Mouse (Mus musculus) common myeloid progenitor, adult 5-6 weeks (primary cell): Measurements from ENCODE around the gene Tdp2. TPM values are rescaled to one million over a fixed set of nuclear protein-coding genes. Genes with fewer than 3 reads are reported as not detected.
"Not testable (repeated sequence)": the region's sequence is repeated elsewhere in the genome, so short reads cannot be mapped to it uniquely, and the experiment has no call there.

Source experiments
- ATAC-seq: replicated peaks from 2 replicates; pipeline ENCODE4 v1.8.0; 2016; ENCODE audit warnings: low read depth, mild to moderate bottlenecking, moderate TSS enrichment, inconsistent platforms; ENCODE audit not compliant: poor library complexity, severe bottlenecking
- total RNA-seq: library from RNA; stranded (forward); fragments of 200-1000, 187-1606 nt; gene quantifications from 2 replicates; pipeline ENCODE4 v1.2.3, GENCODE M21; 2017

Gene Tdp2
- total RNA-seq, 1 experiment from 2014 or later: 70.6 TPM

DNA sequence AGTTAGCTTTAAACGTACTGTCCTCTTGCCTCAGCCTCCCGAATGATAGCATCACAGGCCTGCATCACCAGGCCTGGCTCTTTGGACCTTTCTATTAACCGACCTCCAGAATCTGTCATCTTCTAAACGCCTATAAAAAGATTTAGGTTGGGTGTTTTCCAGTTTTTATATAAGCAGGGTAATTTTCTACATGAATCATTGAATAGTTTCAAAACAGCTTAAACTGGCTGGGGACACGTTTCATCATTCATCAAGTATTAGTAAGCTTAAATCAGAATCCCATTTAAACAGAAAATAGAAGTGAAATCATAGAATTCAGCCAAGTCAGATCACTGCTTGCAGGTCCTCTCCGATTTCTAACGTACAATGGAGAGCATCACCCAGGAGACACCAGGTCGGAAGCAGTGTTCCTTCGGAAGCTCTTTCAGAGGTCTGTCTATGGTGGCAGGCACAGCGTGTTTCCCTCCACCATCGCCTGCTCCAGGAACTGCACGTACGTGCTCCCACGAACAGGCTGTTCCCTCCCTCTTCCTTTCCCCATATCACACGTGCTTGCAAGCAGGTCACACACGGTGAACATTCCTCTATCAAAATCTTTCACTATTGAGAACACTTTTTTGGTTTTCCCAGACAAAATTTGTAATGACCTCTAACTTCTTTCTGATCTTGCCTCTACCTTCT lies 8.7 kb upstream of the Tdp2 start:
- no peak for ATAC-seq

DNA sequence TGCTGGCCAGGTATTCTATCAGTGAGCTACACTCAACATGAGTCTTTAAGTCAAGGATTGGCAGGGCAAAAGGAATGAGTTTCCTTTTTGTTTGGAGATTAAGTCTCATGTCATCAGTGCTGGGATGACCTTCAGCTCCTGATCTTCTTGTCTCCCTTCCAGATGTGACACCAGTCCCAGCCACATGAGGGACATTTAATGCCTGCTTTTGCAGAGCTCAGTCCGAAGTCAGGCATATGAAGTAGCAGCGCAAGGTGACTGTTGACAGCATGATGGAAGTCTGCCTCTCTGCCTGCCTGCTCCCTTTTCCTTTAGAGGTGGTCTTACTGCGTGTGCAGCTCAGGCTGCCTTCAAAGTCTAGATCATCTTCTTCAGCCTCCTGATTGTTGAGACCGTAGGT lies 6.8 kb upstream of the Tdp2 start:
- no peak for ATAC-seq

- ATAC-seq: no peak
Measured at GRCm38 (mm10) chr13:24825587-24825986, 5.9 kb upstream of the Tdp2 start.

GRCm38 (mm10) chr13:24826116-24826515 lies 5.4 kb upstream of the Tdp2 start:
- no peak for ATAC-seq

- peak; percentile 28 for ATAC-seq
Measured at GRCm38 (mm10) chr13:24830756-24831352, 625 bp upstream of the Tdp2 start.

DNA sequence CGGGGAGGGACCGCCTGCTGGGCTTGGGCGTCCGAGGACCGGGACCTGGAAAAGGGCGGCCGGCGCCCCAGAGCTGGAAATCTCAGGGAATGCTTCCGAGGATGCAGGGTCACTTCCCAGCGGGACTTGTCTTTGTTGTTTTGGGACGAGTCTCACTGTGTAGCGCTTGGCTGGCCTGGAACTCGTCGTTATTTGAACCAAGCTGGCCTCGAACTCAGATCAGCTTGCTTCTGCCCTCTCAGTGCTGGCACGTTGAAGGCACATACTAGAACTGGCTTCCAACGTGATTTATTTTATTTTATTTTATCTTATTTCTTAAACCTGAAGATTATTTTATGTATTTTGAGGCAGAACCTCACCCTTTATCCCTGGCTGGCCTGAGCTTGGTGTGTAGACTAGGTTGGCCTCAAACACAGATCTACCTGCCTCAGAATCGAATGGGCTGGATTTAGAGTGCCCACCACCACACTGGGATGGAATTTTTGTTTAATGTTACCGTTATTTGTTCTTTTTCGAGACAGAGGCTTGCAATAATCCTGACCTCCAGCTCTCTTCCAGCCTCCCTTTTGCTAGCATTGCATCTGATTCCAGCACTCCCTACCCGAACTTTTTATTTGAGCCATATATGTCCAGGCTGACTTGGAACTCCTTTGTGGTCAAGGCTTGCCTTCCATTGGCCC lies 792 bp downstream of the Tdp2 start:
- ATAC-seq: no peak

DNA sequence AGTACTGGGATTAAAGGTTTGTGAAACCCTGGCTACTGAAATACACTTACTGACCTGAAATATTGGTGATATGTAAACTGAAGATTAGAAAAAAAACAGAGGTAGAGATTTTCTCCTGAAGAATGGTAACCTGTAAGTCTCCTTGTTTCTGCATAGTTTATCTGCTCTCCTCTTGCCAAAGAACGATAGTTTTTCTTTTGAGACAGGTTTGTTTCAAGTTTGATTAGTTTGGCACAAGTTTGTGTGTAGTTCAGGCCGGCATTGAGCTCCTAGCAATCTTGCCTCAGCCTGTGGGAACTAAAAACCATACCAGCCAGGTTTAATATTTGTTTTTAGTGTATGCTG lies 1.3 kb downstream of the Tdp2 start:
- ATAC-seq: no peak

DNA sequence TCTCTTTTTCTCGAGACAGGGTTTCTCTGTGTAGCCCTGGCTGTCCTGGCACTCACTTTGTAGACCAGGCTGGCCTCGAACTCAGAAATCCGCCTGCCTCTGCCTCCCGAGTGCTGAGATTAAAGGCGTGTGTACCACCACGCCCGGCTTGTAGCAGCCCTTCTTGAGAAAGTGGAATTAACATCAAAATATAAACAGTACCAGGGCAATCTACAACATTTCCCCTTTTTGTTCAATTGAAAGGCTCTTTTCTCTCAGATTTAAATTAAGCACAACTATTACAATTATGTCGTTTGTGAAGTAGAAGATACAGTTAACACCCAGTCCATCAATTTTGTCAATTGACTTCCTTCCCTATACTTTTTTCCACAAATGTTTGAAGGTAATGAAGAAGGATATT lies 6.3 kb downstream of the Tdp2 start:
- ATAC-seq: not testable (repeated sequence)

DNA sequence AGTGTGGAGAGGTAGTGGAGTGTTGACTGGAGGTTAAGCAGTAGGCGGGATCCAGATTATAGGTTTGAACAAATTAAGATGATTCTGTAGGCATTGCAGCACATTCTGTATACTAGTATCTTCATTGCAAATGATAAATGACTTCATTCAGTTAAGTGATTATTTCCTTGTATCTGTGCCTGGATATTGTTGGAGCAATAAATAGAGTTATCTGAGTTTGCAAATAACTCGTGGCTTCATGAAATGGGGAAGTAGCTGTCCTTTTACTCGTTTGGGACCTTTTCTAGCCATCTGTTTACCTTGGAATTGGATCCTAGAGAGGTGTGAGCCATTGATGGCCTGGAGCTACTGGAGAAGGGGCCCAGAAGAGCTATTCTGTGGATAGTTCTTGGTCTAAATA lies 8.4 kb downstream of the Tdp2 start:
- no peak for ATAC-seq

- no peak for ATAC-seq
Measured at GRCm38 (mm10) chr13:24841702-24842101, 10.2 kb downstream of the Tdp2 start.

DNA sequence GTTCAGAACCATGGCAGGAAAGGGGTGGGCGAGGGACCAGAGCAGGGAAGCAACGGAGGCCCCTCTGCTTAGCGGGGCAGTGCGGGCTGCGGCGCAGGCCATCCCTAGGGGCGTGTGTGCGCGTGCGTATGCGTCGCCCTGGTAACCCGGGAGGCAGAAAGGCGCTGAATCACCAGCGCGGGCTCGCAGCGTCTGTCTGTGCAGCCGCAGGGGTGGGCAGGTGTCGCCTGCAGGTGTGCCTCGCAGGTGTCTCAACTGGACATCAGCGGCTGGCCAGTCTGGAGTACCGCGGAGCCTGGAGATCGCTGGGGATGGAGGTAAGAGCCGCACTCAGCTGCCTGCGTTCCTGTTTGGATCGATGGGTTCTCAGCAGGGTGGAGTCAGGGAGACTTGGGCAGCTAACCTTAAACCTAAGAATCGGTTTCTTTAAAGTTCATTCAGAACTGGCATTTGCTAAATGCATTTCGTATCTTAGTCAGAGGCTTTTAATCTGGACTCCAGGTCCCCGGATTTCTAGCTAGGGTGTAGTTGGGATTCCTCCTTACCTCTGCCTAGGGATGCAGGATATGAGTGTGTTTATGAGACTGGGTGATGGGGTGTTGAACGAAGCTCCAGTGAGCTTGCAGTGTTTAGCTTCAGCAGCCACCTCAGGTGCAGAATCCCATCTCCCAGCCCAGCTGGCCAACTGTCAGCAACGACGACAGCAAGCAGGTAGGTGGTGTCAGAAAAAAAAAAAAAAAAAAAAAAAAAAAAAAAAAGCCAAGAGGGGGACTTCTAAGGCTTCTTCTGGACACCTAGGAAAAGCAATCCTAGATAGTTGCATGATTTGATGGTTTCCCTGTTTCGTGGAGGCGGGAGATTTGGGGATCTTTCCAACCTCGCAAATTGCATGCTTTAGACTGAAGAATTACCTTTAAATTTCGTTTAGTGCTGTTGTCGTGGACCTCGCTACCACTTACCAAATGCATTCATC lies 13.8 kb downstream of the Tdp2 start, which contains the start of gene D130043K22Rik:
Gene D130043K22Rik (plus strand): TSS at position 153 of the 973 bp plus-strand sequence.
- ATAC-seq: peak; percentile 65

DNA sequence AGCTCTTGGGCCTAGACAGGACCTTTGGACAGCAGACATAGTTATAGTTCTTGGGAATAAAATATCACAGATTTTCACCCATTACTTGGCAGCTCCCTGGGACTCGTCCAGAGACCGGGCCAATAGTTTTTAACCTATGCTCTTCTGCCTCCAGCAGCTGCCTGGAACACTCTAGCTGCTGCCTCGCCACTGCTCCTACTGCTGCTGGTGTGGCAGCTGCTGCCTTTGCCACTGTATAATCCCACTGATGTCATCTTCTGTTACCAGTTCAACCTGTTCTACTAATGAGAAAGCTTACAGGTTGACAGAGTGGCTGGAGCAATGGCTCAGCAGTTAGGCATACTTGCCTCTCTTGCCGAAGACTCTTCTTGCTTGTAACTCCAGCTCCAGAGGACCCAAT lies 17.8 kb downstream of the Tdp2 start:
- no peak for ATAC-seq

- ATAC-seq: no peak
Measured at GRCm38 (mm10) chr13:24851989-24852388, 20.5 kb downstream of the Tdp2 start.

DNA sequence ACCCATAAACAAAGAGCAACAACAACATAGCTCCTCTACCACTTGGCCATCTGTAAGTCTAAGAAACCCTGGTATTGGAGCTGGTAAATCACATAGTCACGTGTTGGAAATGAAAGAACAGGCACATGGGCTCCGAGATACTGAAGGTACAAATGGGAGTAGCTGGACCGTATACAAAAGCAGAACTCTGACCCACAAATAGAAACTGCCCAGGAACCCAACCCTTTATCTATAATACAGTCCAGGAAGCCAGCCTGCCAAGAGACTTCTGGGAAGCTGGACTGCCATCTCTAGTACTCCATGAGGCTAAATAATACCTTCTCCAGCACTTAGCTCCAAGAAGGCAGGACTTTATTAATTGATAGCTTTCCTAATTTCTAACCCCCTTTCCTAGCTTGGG lies 21.1 kb downstream of the Tdp2 start:
- no peak for ATAC-seq

GRCm38 (mm10) chr13:24859115-24859514 lies 27.6 kb downstream of the Tdp2 start:
- ATAC-seq: no peak

DNA sequence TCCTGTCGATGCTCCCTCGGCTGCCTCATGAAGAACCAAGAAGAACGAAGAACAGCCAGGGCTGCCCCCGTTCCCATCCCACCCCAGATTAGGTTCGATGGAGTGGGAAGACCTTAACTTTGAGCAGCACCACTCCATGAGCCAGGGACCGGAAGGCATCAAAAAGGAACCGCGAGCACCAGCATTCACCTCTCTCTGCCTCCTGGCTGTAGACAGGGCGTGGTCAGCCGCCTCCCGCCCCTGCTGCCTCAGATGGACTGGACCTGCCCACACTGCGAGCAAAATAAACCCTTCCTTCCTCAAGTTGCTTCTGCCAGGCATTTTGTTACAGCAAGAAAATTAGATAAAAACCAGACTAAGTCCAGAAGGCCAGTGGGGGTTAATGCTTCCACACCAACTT lies 29.6 kb downstream of the Tdp2 start:
- no peak for ATAC-seq

DNA sequence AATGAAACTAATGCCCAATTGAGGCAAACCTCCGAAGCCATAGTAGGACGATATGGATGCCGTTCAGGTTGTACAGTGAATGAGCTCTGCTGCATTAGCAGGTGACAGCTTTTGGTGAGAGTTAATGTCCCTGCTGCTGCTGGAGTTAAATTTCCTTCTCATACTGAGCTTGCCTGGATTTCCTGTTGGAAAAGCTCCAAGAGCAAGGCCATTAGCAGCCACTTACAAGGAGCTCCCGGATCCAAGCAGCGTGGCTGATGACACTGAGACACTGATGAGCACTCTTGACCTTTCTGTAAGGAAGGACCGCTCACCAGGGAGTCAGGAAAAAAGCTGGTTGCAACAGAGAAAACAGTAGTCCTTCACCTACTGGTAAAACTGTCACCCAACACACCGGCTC lies 30.5 kb downstream of the Tdp2 start:
- ATAC-seq: no peak

GRCm38 (mm10) chr13:24862520-24862919 lies 31.0 kb downstream of the Tdp2 start:
- 0 out of 2 replicates have a peak, but pooled peaks have one; percentile 50 for ATAC-seq

- ATAC-seq: no peak
Measured at GRCm38 (mm10) chr13:24866430-24867402, 35.2 kb downstream of the Tdp2 start.
